Mouse (Mus musculus) megakaryocyte, adult 5-6 weeks (primary cell): ENCODE measurements around the gene Dtl. TPM values are rescaled to one million over a fixed set of nuclear protein-coding genes. Genes with fewer than 3 reads are reported as not detected.
A peak's percentile ranks its signal among the peaks of the same experiment; 100 is the strongest.

Experiments used
- ATAC-seq: 2 replicates; pipeline ENCODE4 v1.8.0; 2016; ENCODE audit warnings: mild to moderate bottlenecking, inconsistent platforms; ENCODE audit not compliant: poor library complexity, severe bottlenecking
- total RNA-seq, 2 experiments: library from RNA; stranded (forward) in 1 of 2; stranded (reverse) in 1 of 2; fragments of 153-499, 151-499 nt in 1 of 2; fragments of 221-1000, 200-1000 nt in 1 of 2; gene quantifications; 2 replicates each; pipeline versions ENCODE4 v1.2.3 to v1.2.4; 2015 to 2017

The Dtl gene
- total RNA-seq, 2 experiments from 2014 or later = 24.2 to 34.7 TPM

- ATAC-seq = no peak
Measured at GRCm38 (mm10) chr1:191583836-191584235, 8.5 kb upstream of the Dtl start.

GRCm38 (mm10) chr1:191581641-191582040 is 6.3 kb upstream of the Dtl start:
- no peak for ATAC-seq

GRCm38 (mm10) chr1:191579524-191579923 is 4.2 kb upstream of the Dtl start:
- no peak for ATAC-seq

- peak; percentile 28 for ATAC-seq
Measured at GRCm38 (mm10) chr1:191574871-191575457, 380 bp downstream of the Dtl start.

- no peak for ATAC-seq
Measured at GRCm38 (mm10) chr1:191573906-191574639, 1.3 kb downstream of the Dtl start.

- no peak for ATAC-seq
Measured at GRCm38 (mm10) chr1:191570415-191570814, 4.9 kb downstream of the Dtl start.

GRCm38 (mm10) chr1:191569625-191570024 is 5.7 kb downstream of the Dtl start:
- ATAC-seq = no peak

GRCm38 (mm10) chr1:191567859-191568258 is 7.5 kb downstream of the Dtl start:
- ATAC-seq = no peak

GRCm38 (mm10) chr1:191562823-191563365 is 12.4 kb downstream of the Dtl start:
- ATAC-seq = peak; percentile 84

GRCm38 (mm10) chr1:191559779-191560178 is 15.6 kb downstream of the Dtl start:
- no peak for ATAC-seq

- ATAC-seq = peak; percentile 45; the same call in 1 of the 2 replicates
Measured at GRCm38 (mm10) chr1:191557109-191557508, 18.2 kb downstream of the Dtl start.

- no peak for ATAC-seq
Measured at GRCm38 (mm10) chr1:191550786-191551185, 24.6 kb downstream of the Dtl start.

- ATAC-seq = no peak
Measured at GRCm38 (mm10) chr1:191543747-191544146, 31.6 kb downstream of the Dtl start.

GRCm38 (mm10) chr1:191541619-191542018 is 33.7 kb downstream of the Dtl start:
- ATAC-seq = no peak

- no peak for ATAC-seq
Measured at GRCm38 (mm10) chr1:191541014-191541413, 34.3 kb downstream of the Dtl start.

- no peak for ATAC-seq
Measured at GRCm38 (mm10) chr1:191540300-191540699, 35.0 kb downstream of the Dtl start.

- ATAC-seq = no peak
Measured at GRCm38 (mm10) chr1:191534896-191535295, 40.4 kb downstream of the Dtl start.

GRCm38 (mm10) chr1:191531023-191531422 is 44.3 kb downstream of the Dtl start:
- peak; percentile 80 for ATAC-seq

GRCm38 (mm10) chr1:191529406-191529805 is 45.9 kb downstream of the Dtl start:
- ATAC-seq = no peak; the same call in 1 of the 2 replicates

GRCm38 (mm10) chr1:191527921-191528612 is 47.3 kb downstream of the Dtl start:
- ATAC-seq = no peak

- ATAC-seq = no peak
Measured at GRCm38 (mm10) chr1:191527089-191527488, 48.3 kb downstream of the Dtl start.

GRCm38 (mm10) chr1:191521395-191521794 is 53.9 kb downstream of the Dtl start:
- ATAC-seq = no peak
